Mouse (Mus musculus): ENCODE data around the gene Mroh2a. TPM values are rescaled to one million over a fixed set of nuclear protein-coding genes. Genes with fewer than 3 reads are reported as not detected.

Gene Mroh2a
- polyA plus RNA-seq, 1 experiment: 3.9 TPM

GRCm38 (mm10) chr1:88215466-88216380, 11.1 kb upstream of the Mroh2a start:
- WGBS: 66% methylated on average over 10 of the region's 10 CpGs
- Histone ChIP-seq H3K4me1 (ENCODE audit: control insufficient read depth, insufficient read depth, low read length) (no peaks in the 10 kb centered on the region), H3K27ac (ENCODE audit: control insufficient read depth, insufficient read depth, low read depth, low read length, poor library complexity) (no peak overlapping the region), H3K4me3 (replicated peaks; ENCODE audit: control insufficient read depth, low read depth, low read length) (no peak overlapping the region)
- no peak for TF ChIP-seq CTCF (IDR thresholded peaks at IDR 0.05; ENCODE audit: control insufficient read depth, insufficient read depth, low read length)
- TF ChIP-seq POLR2A (IDR thresholded peaks at IDR 0.05; ENCODE audit: borderline replicate concordance, control insufficient read depth, low read depth, low read length): no peak

GRCm38 (mm10) chr1:88216551-88216950, 10.2 kb upstream of the Mroh2a start:
- 52% methylated on average over 2 of the region's 2 CpGs for WGBS
- no peak overlapping the region for H3K27ac ChIP-seq (ENCODE audit: control insufficient read depth, insufficient read depth, low read depth, low read length, poor library complexity)
- no peak for TF ChIP-seq CTCF (IDR thresholded peaks at IDR 0.05; ENCODE audit: control insufficient read depth, insufficient read depth, low read length)
- no peak for TF ChIP-seq POLR2A (IDR thresholded peaks at IDR 0.05; ENCODE audit: borderline replicate concordance, control insufficient read depth, low read depth, low read length)
- H3K4me3 ChIP-seq (replicated peaks; ENCODE audit: control insufficient read depth, low read depth, low read length): no peak overlapping the region
- no peaks in the 10 kb centered on the region for H3K4me1 ChIP-seq (ENCODE audit: control insufficient read depth, insufficient read depth, low read length)

GRCm38 (mm10) chr1:88217144-88217543, 9.6 kb upstream of the Mroh2a start:
- Histone ChIP-seq H3K4me1 (ENCODE audit: control insufficient read depth, insufficient read depth, low read length) (no peaks in the 10 kb centered on the region), H3K27ac (ENCODE audit: control insufficient read depth, insufficient read depth, low read depth, low read length, poor library complexity) (no peak overlapping the region), H3K4me3 (replicated peaks; ENCODE audit: control insufficient read depth, low read depth, low read length) (no peak overlapping the region)
- TF ChIP-seq CTCF (IDR thresholded peaks at IDR 0.05; ENCODE audit: control insufficient read depth, insufficient read depth, low read length) (no peak), POLR2A (IDR thresholded peaks at IDR 0.05; ENCODE audit: borderline replicate concordance, control insufficient read depth, low read depth, low read length) (no peak)
- 55% methylated on average over 2 of the region's 2 CpGs for WGBS

GRCm38 (mm10) chr1:88217576-88217975, 9.2 kb upstream of the Mroh2a start:
- Histone ChIP-seq H3K4me1 (ENCODE audit: control insufficient read depth, insufficient read depth, low read length) (no peaks in the 10 kb centered on the region), H3K27ac (ENCODE audit: control insufficient read depth, insufficient read depth, low read depth, low read length, poor library complexity) (no peak overlapping the region), H3K4me3 (replicated peaks; ENCODE audit: control insufficient read depth, low read depth, low read length) (no peak overlapping the region)
- WGBS: 36% methylated on average over 3 of the region's 3 CpGs
- TF ChIP-seq CTCF (IDR thresholded peaks at IDR 0.05; ENCODE audit: control insufficient read depth, insufficient read depth, low read length) (no peak), POLR2A (IDR thresholded peaks at IDR 0.05; ENCODE audit: borderline replicate concordance, control insufficient read depth, low read depth, low read length) (no peak)

GRCm38 (mm10) chr1:88218051-88218450, 8.7 kb upstream of the Mroh2a start:
- 70% methylated on average over 9 of the region's 9 CpGs for WGBS
- TF ChIP-seq CTCF (IDR thresholded peaks at IDR 0.05; ENCODE audit: control insufficient read depth, insufficient read depth, low read length): no peak
- no peak overlapping the region for H3K4me3 ChIP-seq (replicated peaks; ENCODE audit: control insufficient read depth, low read depth, low read length)

GRCm38 (mm10) chr1:88218591-88218990, 8.2 kb upstream of the Mroh2a start:
- TF ChIP-seq CTCF (IDR thresholded peaks at IDR 0.05; ENCODE audit: control insufficient read depth, insufficient read depth, low read length) (no peak), POLR2A (IDR thresholded peaks at IDR 0.05; ENCODE audit: borderline replicate concordance, control insufficient read depth, low read depth, low read length) (no peak)
- no peak overlapping the region for H3K4me3 ChIP-seq (replicated peaks; ENCODE audit: control insufficient read depth, low read depth, low read length)
- H3K4me1 ChIP-seq (ENCODE audit: control insufficient read depth, insufficient read depth, low read length): no peaks in the 10 kb centered on the region
- WGBS: 51% methylated on average over 4 of the region's 4 CpGs
- no peak overlapping the region for H3K27ac ChIP-seq (ENCODE audit: control insufficient read depth, insufficient read depth, low read depth, low read length, poor library complexity)

More at GRCm38 (mm10) chr1:88218051-88218450, 8.7 kb upstream of the Mroh2a start:
- H3K4me1 ChIP-seq (ENCODE audit: control insufficient read depth, insufficient read depth, low read length): no peaks in the 10 kb centered on the region
- H3K27ac ChIP-seq (ENCODE audit: control insufficient read depth, insufficient read depth, low read depth, low read length, poor library complexity): no peak overlapping the region

- Histone ChIP-seq H3K27ac (ENCODE audit: control insufficient read depth, insufficient read depth, low read depth, low read length, poor library complexity) (no peak overlapping the region), H3K4me3 (replicated peaks; ENCODE audit: control insufficient read depth, low read depth, low read length) (no peak overlapping the region), H3K4me1 (ENCODE audit: control insufficient read depth, insufficient read depth, low read length) (no peaks in the 10 kb centered on the region)
- 22% methylated on average over 1 of the region's 1 CpGs for WGBS
- no peak for TF ChIP-seq POLR2A (IDR thresholded peaks at IDR 0.05; ENCODE audit: borderline replicate concordance, control insufficient read depth, low read depth, low read length)
- no peak for TF ChIP-seq CTCF (IDR thresholded peaks at IDR 0.05; ENCODE audit: control insufficient read depth, insufficient read depth, low read length)
Observed at GRCm38 (mm10) chr1:88219054-88219453, 7.7 kb upstream of the Mroh2a start.

- no peaks in the 10 kb centered on the region for H3K4me1 ChIP-seq (ENCODE audit: control insufficient read depth, insufficient read depth, low read length)
- no peak overlapping the region for H3K27ac ChIP-seq (ENCODE audit: control insufficient read depth, insufficient read depth, low read depth, low read length, poor library complexity)
- TF ChIP-seq POLR2A (IDR thresholded peaks at IDR 0.05; ENCODE audit: borderline replicate concordance, control insufficient read depth, low read depth, low read length) (no peak), CTCF (IDR thresholded peaks at IDR 0.05; ENCODE audit: control insufficient read depth, insufficient read depth, low read length) (no peak)
- no peak overlapping the region for H3K4me3 ChIP-seq (replicated peaks; ENCODE audit: control insufficient read depth, low read depth, low read length)
Observed at GRCm38 (mm10) chr1:88220336-88220735, 6.5 kb upstream of the Mroh2a start.
